Mouse (Mus musculus): ENCODE measurements around the gene Enpp5.

The Enpp5 gene

GRCm38 (mm10) chr17:44100486-44100885, 21.9 kb downstream of the Enpp5 start:
- DNase-seq, result no peak

GRCm38 (mm10) chr17:44100906-44101305, 22.3 kb downstream of the Enpp5 start:
- no peak for DNase-seq

- DNase-seq, result no peak
Observed at GRCm38 (mm10) chr17:44101961-44102360, 23.3 kb downstream of the Enpp5 start.

- DNase-seq, result peak; percentile 85
Observed at GRCm38 (mm10) chr17:44105287-44106138, 26.9 kb downstream of the Enpp5 start, which contains the start of gene Enpp4. Gene Enpp4, minus strand, starts transcription at chr17:44105809.

GRCm38 (mm10) chr17:44108331-44108730, 29.7 kb downstream of the Enpp5 start:
- DNase-seq, result no peak

GRCm38 (mm10) chr17:44116584-44116983, 38.0 kb downstream of the Enpp5 start:
- no peak for DNase-seq

GRCm38 (mm10) chr17:44117721-44118120, 39.1 kb downstream of the Enpp5 start:
- DNase-seq, result no peak

GRCm38 (mm10) chr17:44118231-44118630, 39.6 kb downstream of the Enpp5 start:
- DNase-seq, result no peak

GRCm38 (mm10) chr17:44121366-44122100, 42.9 kb downstream of the Enpp5 start:
- no peak for DNase-seq

- no peak for DNase-seq
Observed at GRCm38 (mm10) chr17:44129092-44129750, 50.6 kb downstream of the Enpp5 start.

- DNase-seq, result peak; percentile 63
Observed at GRCm38 (mm10) chr17:44130429-44130828, 51.8 kb downstream of the Enpp5 start.

GRCm38 (mm10) chr17:44134106-44134505, 55.5 kb downstream of the Enpp5 start:
- no peak for DNase-seq

GRCm38 (mm10) chr17:44134545-44134944, 55.9 kb downstream of the Enpp5 start:
- no peak for DNase-seq

- no peak for DNase-seq
Observed at GRCm38 (mm10) chr17:44136018-44136417, 57.4 kb downstream of the Enpp5 start.

Measured in cerebellum, adult 9-10 months (tissue).